In the genomic region with DNA sequence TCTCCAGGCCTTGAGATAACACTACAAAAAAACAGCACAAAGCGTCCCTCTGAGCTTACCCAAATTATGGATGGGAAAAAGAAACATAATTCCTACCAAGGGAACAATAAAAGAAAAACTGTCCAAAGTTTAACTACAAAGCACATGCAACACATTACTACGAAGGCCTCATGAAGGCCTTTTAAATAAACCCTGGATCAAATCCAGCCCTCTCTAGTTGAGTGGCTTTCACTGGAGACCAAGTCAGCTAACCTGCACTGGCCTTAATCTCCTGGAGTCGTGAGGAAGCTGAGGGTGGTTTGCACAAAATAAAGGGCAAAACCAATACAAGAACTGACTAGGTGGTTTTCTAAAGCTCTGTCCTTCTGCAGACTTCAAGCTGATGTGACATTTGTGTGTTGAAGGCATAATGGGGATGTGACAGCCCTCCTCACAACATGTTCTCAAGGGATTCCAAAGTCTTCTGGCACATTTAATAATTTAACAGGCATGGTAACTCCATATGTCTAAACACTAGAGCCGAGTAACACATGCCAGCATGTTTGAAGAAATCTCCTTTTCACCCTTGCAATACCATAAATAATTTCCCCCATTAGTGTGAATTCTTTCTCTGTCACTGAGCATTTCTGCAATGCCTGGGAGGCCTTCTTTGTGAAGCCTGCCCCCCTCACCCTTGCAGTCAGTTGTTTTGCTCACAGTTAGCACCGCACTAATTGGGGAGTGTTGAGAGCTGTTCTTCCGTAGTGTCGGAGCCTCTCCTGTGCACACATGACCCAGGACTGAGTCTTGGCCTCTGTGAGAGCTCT, we compare ENCODE assay signal across 13 mouse cellular contexts. TPM values are rescaled to one million over a fixed set of nuclear protein-coding genes. Genes with fewer than 3 reads are reported as not detected.
DNase-seq lines count a peak whose midpoint lies in the region; ATAC-seq and TF ChIP-seq lines count a peak whose summit lies in the region.
"Had no signal": no experiment of that assay in that cellular context is flagged by ENCODE, and none has a peak within 500 bp of the region (broad histone marks: within the 10 kb centered on the region; RNA-seq: fewer than 3 reads in every experiment).

No protein-coding gene starts in this region.

- peaks cover 20% of the 10 kb centered on the region for H3K4me1 ChIP-seq in lung, embryonic 15.5 days
- no peaks in the 10 kb centered on the region for H3K4me1 ChIP-seq in hindbrain, postnatal 0 days (ENCODE audit: insufficient read depth, low read length)
- H3K4me1 ChIP-seq in neural tube, embryonic 15.5 days = peaks cover 17% of the 10 kb centered on the region

- H3K9me3 ChIP-seq in lung, embryonic 15.5 days = no peaks in the 10 kb centered on the region
- no peaks in the 10 kb centered on the region for H3K9me3 ChIP-seq in hindbrain, postnatal 0 days (ENCODE audit: low read length)
- no peaks in the 10 kb centered on the region for H3K9me3 ChIP-seq in neural tube, embryonic 15.5 days (replicated peaks)

- WGBS in lung, embryonic 15.5 days = 36% methylated on average over 7 of the region's 7 CpGs
- WGBS in hindbrain, postnatal 0 days = 35% methylated on average over 7 of the region's 7 CpGs
- 41% methylated on average over 7 of the region's 7 CpGs for WGBS in neural tube, embryonic 15.5 days

- no peaks in the 10 kb centered on the region for H3K36me3 ChIP-seq in lung, embryonic 15.5 days
- H3K36me3 ChIP-seq in hindbrain, postnatal 0 days (ENCODE audit: insufficient read depth, low read length) = no peaks in the 10 kb centered on the region
- no peaks in the 10 kb centered on the region for H3K36me3 ChIP-seq in neural tube, embryonic 15.5 days

- DNase-seq in embryo, embryonic 11 days = peak; percentile 40
- no peak for DNase-seq in embryo, embryonic 9.5 days (ENCODE audit: extremely low spot score)
- DNase-seq in lung, postnatal 25 days (ENCODE audit: low spot score) = no peak
- peak; percentile 51 for DNase-seq in hindbrain, postnatal 0 days (ENCODE audit: low spot score)
- DNase-seq in left cerebral cortex, adult 18-20 months (ENCODE audit: low spot score in 2 of 2) = no peak
- DNase-seq in adrenal gland, adult 18-20 months (ENCODE audit: low spot score in 2 of 2) = no peak
- DNase-seq: adrenal gland, adult 2 months; cerebellum, adult 9-11 months; heart, postnatal 14 days had no signal

- no peak overlapping the region for H3K4me3 ChIP-seq in lung, embryonic 15.5 days
- no peak overlapping the region for H3K4me3 ChIP-seq in hindbrain, postnatal 0 days (ENCODE audit: low read length)
- H3K4me3 ChIP-seq in neural tube, embryonic 15.5 days (replicated peaks) = no peak overlapping the region
- H3K4me3 ChIP-seq: megakaryocyte, embryonic 14.5 days had no signal

- H3K27ac ChIP-seq in lung, embryonic 15.5 days = peak overlapping the region; percentile 44; the same call in 1 of the 2 replicates
- peak overlapping the region; percentile 23; the same call in 1 of the 2 replicates for H3K27ac ChIP-seq in hindbrain, postnatal 0 days
- H3K27ac ChIP-seq in neural tube, embryonic 15.5 days (replicated peaks) = peak overlapping the region; percentile 54

- H3K27me3 ChIP-seq in lung, embryonic 15.5 days = no peaks in the 10 kb centered on the region
- H3K27me3 ChIP-seq in hindbrain, postnatal 0 days (ENCODE audit: insufficient read depth, low read length) = no peaks in the 10 kb centered on the region
- H3K27me3 ChIP-seq in neural tube, embryonic 15.5 days (replicated peaks) = no peaks in the 10 kb centered on the region
- H3K27me3 ChIP-seq: megakaryocyte, embryonic 14.5 days had no signal

- no peak for ATAC-seq in lung, embryonic 15.5 days (ENCODE audit: borderline replicate concordance, extremely low read depth, low FRiP score, low TSS enrichment)
- ATAC-seq in hindbrain, postnatal 0 days = peak; percentile 61; the same call in 1 of the 2 replicates
- ATAC-seq in neural tube, embryonic 15.5 days (ENCODE audit: low FRiP score) = peak; percentile 6; the same call in 1 of the 2 replicates

- no peak overlapping the region for H3K4me2 ChIP-seq in lung, embryonic 15.5 days
- H3K4me2 ChIP-seq in hindbrain, postnatal 0 days (ENCODE audit: low read depth, low read length) = no peak overlapping the region
- no peak overlapping the region for H3K4me2 ChIP-seq in neural tube, embryonic 15.5 days
- H3K4me2 ChIP-seq: liver, embryonic 11.5 days had no signal

- H3K9ac ChIP-seq in lung, embryonic 15.5 days = no peak overlapping the region
- no peak overlapping the region for H3K9ac ChIP-seq in hindbrain, postnatal 0 days (replicated peaks; ENCODE audit: low read length)
- no peak overlapping the region for H3K9ac ChIP-seq in neural tube, embryonic 15.5 days (replicated peaks)

- TF ChIP-seq CTCF in hindbrain, postnatal 0 days (IDR thresholded peaks at IDR 0.05; ENCODE audit: low read depth) = no peak

RNA-seq across cellular contexts. Expression of a gene that starts 50.0 kb away (rescaled TPM):
- 6.5 and 8.8 TPM in 2 replicates for polyA plus RNA-seq in lung, embryonic 15.5 days (2015; fragmentation: Nextera tagmentation; extraction: Ambion mirVana)
- total RNA-seq in hindbrain, postnatal 0 days (2014; rRNA removed) = 15.4 and 16.2 TPM in 2 replicates
- 7.2 and 8.2 TPM in 2 replicates for polyA plus RNA-seq in hindbrain, postnatal 0 days (2015; fragmentation: Nextera tagmentation; extraction: Ambion mirVana)
- 4.8 and 5.0 TPM in 2 replicates for polyA plus RNA-seq in neural tube, embryonic 15.5 days (2015; fragmentation: Nextera tagmentation; extraction: Ambion mirVana)
- 10 to 100 TPM; 20.1 to 22.1 TPM for total RNA-seq in left cerebral cortex, adult 18-20 months (2021)
- total RNA-seq in adrenal gland, adult 18-20 months (2021) = 1 to 10 TPM; 8.2 to 8.6 TPM

Comparison
In these comparisons a context has a peak if more than half of its experiments do, and no peak if none do; other contexts are left out.
1. DNase-seq: peak in embryo, embryonic 11 days (single experiment) and hindbrain, postnatal 0 days (single experiment); none in embryo, embryonic 9.5 days (single experiment), lung, postnatal 25 days (single experiment), left cerebral cortex, adult 18-20 months (0 of 2) and adrenal gland, adult 18-20 months (0 of 2).
2. Peak in every context shown above with its lines, with median percentiles within 50 percentile points of each other: H3K27ac ChIP-seq.